Mouse (Mus musculus) kidney, postnatal 0 days (tissue): Measurements from ENCODE around the gene Folr1. TPM values are rescaled to one million over a fixed set of nuclear protein-coding genes. Genes with fewer than 3 reads are reported as not detected.

Experiments
- ATAC-seq: fragments of 200-750 bp; cut with Nextera tagmentation; replicated peaks from 2 replicates; pipeline ENCODE4 v1.8.0; 2017; ENCODE audit warnings: low read depth, moderate number of reproducible peaks, moderate TSS enrichment, moderate library complexity; ENCODE audit not compliant: low FRiP score
- DNase-seq: peaks from one replicate; pipeline ENCODE4 v3.0.0-alpha.2; 2016; ENCODE audit warnings: low spot score
- H3K27ac ChIP-seq: fragments of 300-500 bp; sonication (generic); 2 replicates; pipeline ENCODE4 v1.5.1; 2014; ENCODE audit warnings: mild to moderate bottlenecking
- H3K27me3 ChIP-seq: fragments of 300-500 bp; sonication (generic); 2 replicates; pipeline ENCODE4 v1.6.1; 2014; ENCODE audit warnings: low read length, mixed read lengths; ENCODE audit not compliant: insufficient read depth
- H3K36me3 ChIP-seq: fragments of 300-500 bp; sonication (generic); 2 replicates; pipeline ENCODE4 v1.6.1; 2014; ENCODE audit warnings: low read length, mixed read lengths; ENCODE audit not compliant: insufficient read depth
- H3K4me1 ChIP-seq: fragments of 300-500 bp; sonication (generic); replicated peaks from 2 replicates; pipeline ENCODE4 v1.6.1; 2014; ENCODE audit warnings: antibody characterized with exemption, low read length, mixed read lengths; ENCODE audit not compliant: insufficient read depth
- H3K4me2 ChIP-seq: fragments of 300-500 bp; sonication (generic); 2 replicates; pipeline ENCODE4 v1.6.1; 2014; ENCODE audit warnings: mild to moderate bottlenecking, low read length, moderate library complexity, mixed read lengths
- H3K4me3 ChIP-seq: fragments of 300-500 bp; sonication (generic); replicated peaks from 2 replicates; pipeline ENCODE4 v1.5.1; 2014; ENCODE audit warnings: low read depth, low read length
- H3K9ac ChIP-seq: fragments of 300-500 bp; sonication (generic); 2 replicates; pipeline ENCODE4 v1.6.1; 2014; ENCODE audit warnings: low read depth, low read length
- H3K9me3 ChIP-seq: fragments of 300-500 bp; sonication (generic); replicated peaks from 2 replicates; pipeline ENCODE4 v1.6.1; 2016; ENCODE audit warnings: low read length, inconsistent platforms, mixed read lengths
- CTCF ChIP-seq: IDR thresholded peaks from 2 replicates; pipeline ENCODE4 v1.5.1; 2016; ENCODE audit warnings: antibody characterized with exemption, low read depth, mild to moderate bottlenecking, moderate library complexity
- WGBS: fragments of 180-500 bp; shearing (Covaris S2); extraction: QIAGEN DNeasy Blood & Tissue Kit; methylation state at CpG from one replicate; pipeline ENCODE4 v1.1.7; 2014; 5-methylcytosine and 5-hydroxymethylcytosine counted together
- polyA plus RNA-seq: library from polyadenylated mRNA; unstranded; fragments of >200 nt; fragmentation: Nextera tagmentation; extraction: Ambion mirVana; gene quantifications from 2 replicates; pipeline ENCODE4 v1.2.1, GENCODE M21; 2015

The Folr1 gene
- polyA plus RNA-seq = 164 and 166 TPM in 2 replicates

- Histone ChIP-seq H3K9me3 (no peaks in the 10 kb centered on the region), H3K4me2 (peak within 1 kb of the TSS; percentile 1; the same call in 1 of the 2 replicates), H3K36me3 (no peaks in the 10 kb centered on the region), H3K4me3 (no peak within 1 kb of the TSS; the same call in 1 of the 2 replicates), H3K27me3 (no peaks in the 10 kb centered on the region), H3K9ac (0 out of 2 replicates have a peak within 1 kb of the TSS, but pooled peaks have one; percentile 27), H3K4me1 (peaks cover 12% of the 10 kb centered on the region; the same call in 1 of the 2 replicates), H3K27ac (peak within 1 kb of the TSS; percentile 70)
- peak; percentile 33 for DNase-seq
- no peak for TF ChIP-seq CTCF
- 43% methylated on average over 2 of the region's 2 CpGs for WGBS
- ATAC-seq = peak; percentile 75
Observed at GRCm38 (mm10) chr7:101870629-101871028, at the start of gene Folr1. TSS of gene Folr1 (minus strand) at chr7:101870788.

- 38% methylated on average over 1 of the region's 1 CpGs for WGBS
- ATAC-seq (peak; percentile 77), DNase-seq (peak; percentile 82)
- Histone ChIP-seq H3K9me3 (no peaks in the 10 kb centered on the region), H3K27me3 (no peaks in the 10 kb centered on the region), H3K4me1 (no peaks in the 10 kb centered on the region), H3K4me3 (no peak overlapping the region), H3K27ac (no peak overlapping the region), H3K9ac (no peak overlapping the region), H3K36me3 (peaks cover 10% of the 10 kb centered on the region), H3K4me2 (no peak overlapping the region)
- peak; percentile 89 for TF ChIP-seq CTCF
Observed at GRCm38 (mm10) chr7:101918071-101918470, 47.5 kb upstream of the Folr1 start.

- Histone ChIP-seq H3K4me3 (no peak overlapping the region), H3K9ac (no peak overlapping the region), H3K27me3 (no peaks in the 10 kb centered on the region), H3K9me3 (no peaks in the 10 kb centered on the region), H3K4me2 (no peak overlapping the region), H3K36me3 (peaks cover 37% of the 10 kb centered on the region), H3K27ac (no peak overlapping the region), H3K4me1 (no peaks in the 10 kb centered on the region)
- WGBS = 67% methylated on average over 3 of the region's 3 CpGs
- peak; percentile 50 for TF ChIP-seq CTCF
- DNase-seq (peak; percentile 31), ATAC-seq (no peak)
Observed at GRCm38 (mm10) chr7:101911982-101912381, 41.4 kb upstream of the Folr1 start.

GRCm38 (mm10) chr7:101910138-101910537 is 39.5 kb upstream of the Folr1 start:
- H3K27me3 ChIP-seq = no peaks in the 10 kb centered on the region
- H3K4me1 ChIP-seq = peaks cover 4% of the 10 kb centered on the region; the same call in 1 of the 2 replicates
- no peaks in the 10 kb centered on the region for H3K9me3 ChIP-seq
- H3K27ac ChIP-seq = no peak overlapping the region
- peaks cover 37% of the 10 kb centered on the region for H3K36me3 ChIP-seq
- DNase-seq (no peak), ATAC-seq (no peak)
- TF ChIP-seq CTCF = no peak
- 89% methylated on average over 3 of the region's 4 CpGs for WGBS
- H3K4me3 ChIP-seq = no peak overlapping the region
- H3K4me2 ChIP-seq = no peak overlapping the region
- H3K9ac ChIP-seq = no peak overlapping the region

GRCm38 (mm10) chr7:101908367-101908766 is 37.8 kb upstream of the Folr1 start:
- Histone ChIP-seq H3K4me2 (no peak overlapping the region), H3K27me3 (no peaks in the 10 kb centered on the region), H3K4me3 (no peak overlapping the region), H3K4me1 (peaks cover 4% of the 10 kb centered on the region; the same call in 1 of the 2 replicates), H3K9me3 (no peaks in the 10 kb centered on the region), H3K36me3 (peaks cover 30% of the 10 kb centered on the region), H3K9ac (no peak overlapping the region), H3K27ac (no peak overlapping the region)
- ATAC-seq (no peak), DNase-seq (no peak)
- TF ChIP-seq CTCF = peak; percentile 23; the same call in 1 of the 2 replicates
- 78% methylated on average over 4 of the region's 4 CpGs for WGBS

- Histone ChIP-seq H3K27me3 (no peaks in the 10 kb centered on the region), H3K4me2 (peak overlapping the region; percentile 56), H3K9ac (peak overlapping the region; percentile 83; the same call in 1 of the 2 replicates), H3K27ac (peak overlapping the region; percentile 95; the same call in 1 of the 2 replicates), H3K9me3 (no peaks in the 10 kb centered on the region), H3K4me1 (peaks cover 4% of the 10 kb centered on the region; the same call in 1 of the 2 replicates), H3K4me3 (peak overlapping the region; percentile 65), H3K36me3 (peaks cover 15% of the 10 kb centered on the region; the same call in 1 of the 2 replicates)
- 54% methylated on average over 8 of the region's 8 CpGs for WGBS
- TF ChIP-seq CTCF = no peak
- no peak for ATAC-seq
- no peak for DNase-seq
Observed at GRCm38 (mm10) chr7:101906696-101907095, 36.1 kb upstream of the Folr1 start.
